Mouse (Mus musculus): Measurements from ENCODE around the gene Slc27a5. TPM values are rescaled to one million over a fixed set of nuclear protein-coding genes. Genes with fewer than 3 reads are reported as not detected.

Gene Slc27a5
- total RNA-seq, 2 experiments from 2014 or later, result 0.15 to 0.22 TPM

DNA sequence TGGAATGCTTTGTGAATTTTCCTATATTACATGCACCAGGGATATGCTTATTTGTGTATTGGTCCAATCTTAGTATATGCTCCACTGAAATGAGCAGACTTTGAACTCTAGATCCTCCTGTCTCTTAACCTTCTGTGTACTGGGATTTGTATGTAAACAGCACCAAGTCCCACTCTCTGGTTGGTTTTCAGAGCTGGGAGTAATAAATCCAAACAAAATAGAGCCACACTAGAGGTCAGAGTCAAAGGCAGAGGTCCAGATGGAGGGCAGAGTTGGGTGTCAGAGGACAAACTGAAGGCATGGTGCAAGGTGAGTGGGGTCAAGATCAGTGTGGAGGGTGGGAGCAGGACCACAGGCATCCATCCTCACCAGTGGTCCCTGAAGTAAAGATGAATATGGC is 2.1 kb downstream of the Slc27a5 start:
- TF ChIP-seq CTCF (conservative IDR thresholded peaks at IDR 0.05), result no peak
- Histone ChIP-seq H3K4me3 (no peak overlapping the region), H3K27ac (no peak overlapping the region)
- DNase-seq (ENCODE audit: low spot score in 2 of 2), result no peak

DNA sequence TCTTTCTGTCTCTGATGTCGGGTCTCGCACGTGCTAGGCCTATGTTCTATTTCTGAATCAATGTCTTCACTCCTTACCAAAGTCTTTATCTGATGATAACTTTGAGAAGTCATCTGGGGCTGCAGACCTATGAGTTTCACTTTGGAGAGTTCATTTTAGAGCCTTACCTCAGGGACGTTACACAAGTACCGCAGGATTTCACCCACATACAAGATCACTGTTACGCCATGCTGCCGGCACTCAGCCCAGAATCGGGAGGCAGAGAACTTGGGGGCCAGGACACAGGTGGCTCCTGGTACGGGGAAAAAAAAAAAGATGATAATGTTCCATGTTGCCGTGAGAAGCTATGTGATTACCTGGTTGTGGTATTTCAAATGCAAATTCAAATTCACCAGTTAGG is 4.8 kb downstream of the Slc27a5 start:
- Histone ChIP-seq H3K4me3 (no peak overlapping the region), H3K27ac (no peak overlapping the region)
- TF ChIP-seq CTCF (conservative IDR thresholded peaks at IDR 0.05), result no peak
- DNase-seq (ENCODE audit: low spot score in 2 of 2), result no peak

DNA sequence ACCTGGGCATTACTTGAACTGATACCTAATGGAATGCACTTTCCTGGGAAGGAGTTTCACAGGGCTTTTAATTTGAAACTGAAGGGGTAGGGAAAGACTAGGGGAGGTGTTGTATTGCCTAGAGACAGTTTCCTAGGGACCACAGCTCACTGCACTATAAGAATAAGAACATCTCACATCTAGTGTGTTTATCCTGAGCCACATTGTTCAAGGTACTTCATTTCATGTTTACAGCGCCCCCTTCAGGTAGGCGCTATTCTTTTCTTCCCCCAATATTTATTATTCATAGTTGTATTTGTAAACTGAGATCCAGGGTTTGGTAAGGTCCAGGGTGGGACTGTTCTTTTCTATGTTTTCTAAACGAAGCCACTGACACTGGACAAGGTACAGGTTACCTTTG is 5.8 kb downstream of the Slc27a5 start:
- peak in 1 of 2 experiments; percentile 19 for DNase-seq (ENCODE audit: low spot score in 2 of 2)
- Histone ChIP-seq H3K4me3 (no peak overlapping the region), H3K27ac (no peak overlapping the region)
- peak; percentile 76 for TF ChIP-seq CTCF (conservative IDR thresholded peaks at IDR 0.05)

GRCm38 (mm10) chr7:12987409-12988189 is 10.4 kb downstream of the Slc27a5 start:
- TF ChIP-seq CTCF (conservative IDR thresholded peaks at IDR 0.05), result no peak
- no peak overlapping the region for H3K4me3 ChIP-seq
- no peak for DNase-seq (ENCODE audit: low spot score in 2 of 2)
- H3K27ac ChIP-seq, result no peak overlapping the region

GRCm38 (mm10) chr7:12986906-12987305 is 11.1 kb downstream of the Slc27a5 start:
- no peak for DNase-seq (ENCODE audit: low spot score in 2 of 2)
- TF ChIP-seq CTCF (conservative IDR thresholded peaks at IDR 0.05), result no peak
- no peak overlapping the region for H3K4me3 ChIP-seq

GRCm38 (mm10) chr7:12985724-12986123 is 12.3 kb downstream of the Slc27a5 start:
- no peak for DNase-seq (ENCODE audit: low spot score in 2 of 2)
- no peak overlapping the region for H3K4me3 ChIP-seq
- H3K27ac ChIP-seq, result no peak overlapping the region
- no peak for TF ChIP-seq CTCF (conservative IDR thresholded peaks at IDR 0.05)

More at GRCm38 (mm10) chr7:12986906-12987305, 11.1 kb downstream of the Slc27a5 start:
- H3K27ac ChIP-seq, result no peak overlapping the region

DNA sequence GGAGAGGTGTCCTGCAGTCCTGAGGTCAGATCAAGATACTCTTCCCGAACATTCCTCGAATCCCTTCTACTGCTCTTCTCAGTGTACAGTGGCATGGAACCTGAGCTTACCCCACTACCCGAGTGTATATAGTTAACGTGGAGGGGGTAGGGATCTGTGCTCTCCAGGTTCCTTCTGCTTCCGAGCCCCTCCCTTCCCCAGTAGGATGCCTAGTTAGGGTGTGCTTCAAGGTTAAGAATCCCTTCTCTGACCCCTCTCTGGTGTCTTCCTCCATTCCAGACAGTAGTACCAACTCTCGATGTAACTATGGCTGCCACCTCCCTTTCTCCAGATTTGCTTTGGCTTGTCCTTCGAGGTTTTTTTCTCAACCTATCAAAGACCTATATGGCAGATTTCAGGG is 17.7 kb downstream of the Slc27a5 start:
- DNase-seq (ENCODE audit: low spot score in 2 of 2), result no peak
- no peak for TF ChIP-seq CTCF (conservative IDR thresholded peaks at IDR 0.05)
- no peak overlapping the region for H3K27ac ChIP-seq
- no peak overlapping the region for H3K4me3 ChIP-seq

GRCm38 (mm10) chr7:12979776-12980175 is 18.2 kb downstream of the Slc27a5 start:
- DNase-seq (ENCODE audit: low spot score in 2 of 2), result no peak
- no peak overlapping the region for H3K27ac ChIP-seq
- TF ChIP-seq CTCF (conservative IDR thresholded peaks at IDR 0.05), result no peak

GRCm38 (mm10) chr7:12978931-12979722 is 18.9 kb downstream of the Slc27a5 start:
- TF ChIP-seq CTCF (conservative IDR thresholded peaks at IDR 0.05), result no peak
- no peak overlapping the region; the same call in 1 of the 2 replicates for H3K4me3 ChIP-seq
- no peak for DNase-seq (ENCODE audit: low spot score in 2 of 2)
- H3K27ac ChIP-seq, result peak overlapping the region; percentile 98; the same call in 1 of the 2 replicates

More at GRCm38 (mm10) chr7:12979776-12980175, 18.2 kb downstream of the Slc27a5 start:
- H3K4me3 ChIP-seq, result no peak overlapping the region

GRCm38 (mm10) chr7:12977682-12978389 is 20.2 kb downstream of the Slc27a5 start, which contains the start of gene Zfp446:
Gene Zfp446, plus strand, starts transcription at chr7:12977848.
- peak within 1 kb of the TSS; percentile 98 for H3K27ac ChIP-seq
- peak; percentile 99 for DNase-seq (ENCODE audit: low spot score in 2 of 2)
- no peak for TF ChIP-seq CTCF (conservative IDR thresholded peaks at IDR 0.05)
- H3K4me3 ChIP-seq, result peak within 1 kb of the TSS; percentile 87

DNA sequence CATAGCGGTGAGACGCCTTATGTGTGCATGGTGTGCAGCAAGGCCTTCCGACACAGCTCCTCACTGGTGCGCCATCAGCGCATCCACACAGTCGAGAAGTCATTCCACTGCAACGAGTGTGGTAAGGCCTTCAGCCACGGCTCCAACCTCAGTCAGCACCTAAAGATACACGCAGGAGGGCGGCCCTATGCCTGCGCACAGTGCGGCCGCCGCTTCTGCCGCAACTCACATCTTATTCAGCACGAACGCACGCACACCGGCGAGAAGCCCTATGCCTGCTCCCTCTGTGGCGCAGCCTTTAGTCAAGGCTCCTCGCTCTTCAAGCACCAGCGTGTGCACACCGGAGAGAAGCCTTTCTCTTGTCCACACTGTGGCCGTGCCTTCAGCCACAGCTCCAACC is 27.1 kb downstream of the Slc27a5 start:
- H3K4me3 ChIP-seq, result no peak overlapping the region
- H3K27ac ChIP-seq, result no peak overlapping the region
- TF ChIP-seq CTCF (conservative IDR thresholded peaks at IDR 0.05), result no peak
- DNase-seq (ENCODE audit: low spot score in 2 of 2), result no peak

DNA sequence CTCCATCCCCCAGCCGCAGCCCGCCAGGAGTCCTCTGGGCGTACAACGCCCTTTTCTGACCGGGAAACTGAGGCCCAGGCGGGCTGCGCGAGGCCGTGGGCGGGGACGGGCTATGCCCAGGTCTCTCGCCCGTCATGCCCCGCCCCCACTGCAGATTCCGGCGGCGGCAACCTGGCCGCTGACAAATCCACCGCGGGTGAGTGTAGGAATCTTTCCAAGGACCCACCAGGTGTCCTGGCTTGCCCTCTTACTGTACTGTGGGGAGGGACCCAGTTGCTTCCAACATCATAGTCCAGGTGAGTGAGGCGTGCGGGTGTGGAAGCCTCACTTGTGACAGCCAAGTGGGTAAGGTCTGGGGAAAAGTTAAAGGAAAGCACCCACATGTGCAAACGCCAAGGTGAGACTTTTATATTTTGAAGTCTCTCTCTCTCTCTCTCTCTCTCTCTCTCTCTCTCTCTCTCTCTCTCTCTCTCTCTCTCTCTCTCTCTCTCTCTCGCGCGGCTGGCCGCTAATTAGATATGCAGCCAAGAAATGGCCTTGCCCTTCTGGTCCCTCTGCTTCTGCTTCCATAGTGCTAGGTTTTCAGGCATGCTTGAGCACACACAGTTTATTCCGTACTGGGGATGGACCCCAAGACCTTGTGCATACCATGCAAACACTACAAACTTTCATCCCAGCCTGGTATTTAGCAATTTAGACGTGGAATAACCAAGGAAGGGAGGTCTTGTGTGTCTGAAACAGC is 31.7 kb downstream of the Slc27a5 start:
- Histone ChIP-seq H3K27ac (peak overlapping the region; percentile 92), H3K4me3 (peak overlapping the region; percentile 99)
- no peak for TF ChIP-seq CTCF (conservative IDR thresholded peaks at IDR 0.05)
- peak in 1 of 2 experiments; percentile 39 for DNase-seq (ENCODE audit: low spot score in 2 of 2)
